Mouse (Mus musculus) G1E (cell line): ENCODE measurements at regions not wholly inside any gene's neighbourhood (a gene's known extent, or its start where the extent isn't known, plus 50 kb on each side); places are given as distances from the start of the nearest gene placed in this dataset.

ENCODE experiments used
- CTCF ChIP-seq: IDR thresholded peaks from 2 replicates; pipeline ENCODE4 v1.5.1; 2012; ENCODE audit warnings: low read depth, low read length, inconsistent platforms, mixed read lengths
- GATA1 ChIP-seq: IDR thresholded peaks from 2 replicates; pipeline ENCODE4 v1.6.1; 2012; ENCODE audit warnings: borderline replicate concordance, low read length, inconsistent platforms, mixed read lengths
- GATA2 ChIP-seq: IDR thresholded peaks from 2 replicates; pipeline ENCODE4 v1.6.1; 2012; ENCODE audit warnings: low read depth, low read length, inconsistent platforms, borderline replicate concordance

GRCm38 (mm10) chr3:21118164-21118902 lies 751.4 kb upstream of the Agtr1b start:
- TF ChIP-seq CTCF (no peak), GATA1 (no peak), GATA2 (no peak)
